Mouse (Mus musculus) MEL (cell line): ENCODE measurements at regions not wholly inside any gene's neighbourhood (a gene's known extent, or its start where the extent isn't known, plus 50 kb on each side); places are given as distances from the start of the nearest gene placed in this dataset.

ENCODE experiments used
- DNase-seq: peaks from one replicate; pipeline ENCODE4 v3.0.0; 2011; ENCODE audit warnings: low read depth, low spot score
- H3K27ac ChIP-seq: 2 replicates; pipeline ENCODE4 v1.5.1; 2012; ENCODE audit warnings: low read depth, mild to moderate bottlenecking, control low read depth, low read length, moderate library complexity; ENCODE audit not compliant: control insufficient read depth
- H3K27me3 ChIP-seq, 2 experiments: fragments of 150-350 bp in 1 of 2; sonication (generic) in 1 of 2; 2 replicates each; pipeline ENCODE4 v1.6.1; 2012; ENCODE audit warnings: low read length in 2 of 2, mild to moderate bottlenecking in 2 of 2, improper control_type of control experiment in 1 of 2, moderate library complexity in 1 of 2; ENCODE audit not compliant: insufficient read depth in 2 of 2, control insufficient read depth in 1 of 2
- H3K36me3 ChIP-seq, 2 experiments: 2 replicates each; pipeline ENCODE4 v1.6.1; 2012 to 2014; ENCODE audit warnings: low read length in 2 of 2, improper control_type of control experiment in 1 of 2, inconsistent platforms in 1 of 2, mild to moderate bottlenecking in 1 of 2; ENCODE audit not compliant: insufficient read depth in 2 of 2, control insufficient read depth in 1 of 2
- H3K4me1 ChIP-seq, 2 experiments: fragments of 150-350 bp in 1 of 2; sonication (generic) in 1 of 2; 2 replicates each; pipeline ENCODE4 v1.6.1; 2012; ENCODE audit warnings: low read length in 2 of 2, improper control_type of control experiment in 1 of 2, mild to moderate bottlenecking in 1 of 2; ENCODE audit not compliant: insufficient read depth in 2 of 2, control insufficient read depth in 1 of 2
- H3K4me3 ChIP-seq, 2 experiments: fragments of 150-350 bp in 1 of 2; sonication (generic) in 1 of 2; 2 replicates each; pipeline ENCODE4 v1.5.1; 2012; ENCODE audit warnings: low read depth in 2 of 2, low read length in 2 of 2, mild to moderate bottlenecking in 2 of 2, moderate library complexity in 2 of 2, control low read depth in 1 of 2, improper control_type of control experiment in 1 of 2; ENCODE audit not compliant: control insufficient read depth in 1 of 2, insufficient read depth in 1 of 2
- H3K79me2 ChIP-seq: 2 replicates; pipeline ENCODE4 v1.6.1; 2012; ENCODE audit warnings: mild to moderate bottlenecking, low read length, moderate library complexity; ENCODE audit not compliant: control insufficient read depth, poor library complexity, insufficient read depth
- H3K9ac ChIP-seq: 2 replicates; pipeline ENCODE4 v1.6.1; 2012; ENCODE audit warnings: low read depth, mild to moderate bottlenecking, control low read depth, low read length, moderate library complexity; ENCODE audit not compliant: control insufficient read depth, poor library complexity, severe bottlenecking
- H3K9me3 ChIP-seq: fragments of 150-350 bp; sonication (generic); replicated peaks from 2 replicates; pipeline ENCODE4 v1.6.1; 2012; ENCODE audit warnings: mild to moderate bottlenecking, low read length, improper control_type of control experiment, moderate library complexity; ENCODE audit not compliant: insufficient read depth
- BHLHE40 ChIP-seq: IDR thresholded peaks from 2 replicates; pipeline ENCODE4 v1.6.1; 2012; ENCODE audit warnings: low read depth, mild to moderate bottlenecking, inconsistent platforms, low read length, improper control_type of control experiment, borderline replicate concordance
- CTCF ChIP-seq, 3 experiments: IDR thresholded peaks in 2 of 3; conservative IDR thresholded peaks in 1 of 3; 2 replicates each; pipeline ENCODE4 v1.5.1; 2011 to 2012; ENCODE audit warnings: low read length in 3 of 3, low read depth in 2 of 3, mild to moderate bottlenecking in 2 of 3, improper control_type of control experiment in 1 of 3, inconsistent platforms in 1 of 3, mixed read lengths in 1 of 3, moderate library complexity in 1 of 3; ENCODE audit not compliant: control insufficient read depth in 1 of 3, insufficient read depth in 1 of 3, poor library complexity in 1 of 3, severe bottlenecking in 1 of 3
- ELF1 ChIP-seq: IDR thresholded peaks from 2 replicates; pipeline ENCODE4 v1.6.1; 2014; ENCODE audit warnings: low read depth, mild to moderate bottlenecking, inconsistent platforms, low read length, improper control_type of control experiment, moderate library complexity
- EP300 ChIP-seq, 2 experiments: IDR thresholded peaks; 2 replicates each; pipeline ENCODE4 v1.6.1; 2011; ENCODE audit warnings: improper control_type of control experiment in 2 of 2, low read length in 2 of 2, low read depth in 1 of 2, mild to moderate bottlenecking in 1 of 2
- ETS1 ChIP-seq: IDR thresholded peaks from 2 replicates; pipeline ENCODE4 v1.6.1; 2012; ENCODE audit warnings: low read depth, mild to moderate bottlenecking, inconsistent platforms, low read length, improper control_type of control experiment, moderate library complexity
- HCFC1 ChIP-seq: IDR thresholded peaks from 2 replicates; pipeline ENCODE4 v1.6.1; 2012; ENCODE audit warnings: low read depth, mild to moderate bottlenecking, inconsistent platforms, low read length, improper control_type of control experiment, moderate library complexity
- MAFK ChIP-seq: IDR thresholded peaks from 2 replicates; pipeline ENCODE4 v1.6.1; 2011; ENCODE audit warnings: low read depth, mild to moderate bottlenecking, low read length, improper control_type of control experiment, borderline replicate concordance
- MEF2A ChIP-seq: IDR thresholded peaks from 2 replicates; pipeline ENCODE4 v1.6.1; 2014; ENCODE audit warnings: low read depth, mild to moderate bottlenecking, inconsistent platforms, low read length, improper control_type of control experiment; ENCODE audit not compliant: poor library complexity, insufficient replicate concordance, severe bottlenecking; ENCODE audit errors: extremely low read depth
- MXI1 ChIP-seq: IDR thresholded peaks from 2 replicates; pipeline ENCODE4 v1.6.1; 2011; ENCODE audit warnings: mild to moderate bottlenecking, low read depth, low read length, improper control_type of control experiment
- MYB ChIP-seq: IDR thresholded peaks from 2 replicates; pipeline ENCODE4 v1.6.1; 2011; ENCODE audit warnings: mild to moderate bottlenecking, low read depth, low read length, improper control_type of control experiment
- TAL1 ChIP-seq: IDR thresholded peaks from 2 replicates; pipeline ENCODE4 v1.6.1; 2012; ENCODE audit warnings: mild to moderate bottlenecking, inconsistent platforms, low read length, moderate library complexity, mixed read lengths
- TCF12 ChIP-seq: IDR thresholded peaks from 2 replicates; pipeline ENCODE4 v1.6.1; 2014; ENCODE audit warnings: low read depth, mild to moderate bottlenecking, inconsistent platforms, low read length, improper control_type of control experiment, moderate library complexity
- UBTF ChIP-seq: IDR thresholded peaks from 2 replicates; pipeline ENCODE4 v1.6.1; 2012; ENCODE audit warnings: low read depth, mild to moderate bottlenecking, inconsistent platforms, low read length, improper control_type of control experiment, moderate library complexity, borderline replicate concordance; ENCODE audit not compliant: insufficient read depth
- USF1 ChIP-seq: IDR thresholded peaks from 2 replicates; pipeline ENCODE4 v1.6.1; 2014; ENCODE audit warnings: low read depth, mild to moderate bottlenecking, inconsistent platforms, low read length, improper control_type of control experiment, moderate library complexity
- USF2 ChIP-seq, 2 experiments: IDR thresholded peaks; 2 replicates each; pipeline ENCODE4 v1.6.1; 2011 to 2012; ENCODE audit warnings: improper control_type of control experiment in 2 of 2, low read length in 2 of 2, borderline replicate concordance in 1 of 2, inconsistent platforms in 1 of 2, low read depth in 1 of 2, mild to moderate bottlenecking in 1 of 2; ENCODE audit not compliant: insufficient read depth in 1 of 2
- ZNF384 ChIP-seq: IDR thresholded peaks from 2 replicates; pipeline ENCODE4 v1.6.1; 2012; ENCODE audit warnings: low read depth, mild to moderate bottlenecking, inconsistent platforms, low read length, improper control_type of control experiment

- Histone ChIP-seq H3K36me3 (no peaks in the 10 kb centered on the region), H3K27ac (no peak overlapping the region), H3K4me1 (no peaks in the 10 kb centered on the region; a peak in 2 of 4 replicates), H3K4me3 (no peak overlapping the region), H3K9me3 (no peaks in the 10 kb centered on the region), H3K27me3 (no peaks in the 10 kb centered on the region), H3K9ac (no peak overlapping the region), H3K79me2 (no peaks in the 10 kb centered on the region)
- DNase-seq = no peak
- 0 out of 4 replicates have a peak, but pooled peaks of 1 of the 2 experiments have one; percentile 27 for TF ChIP-seq USF2 (IDR thresholded peaks at IDR 0.05; ENCODE audit: borderline replicate concordance in 1 of 2, insufficient read depth in 1 of 2, low read depth in 1 of 2, low read length in 2 of 2)
- peak; percentile 46; the same call in 1 of the 2 replicates for TF ChIP-seq MXI1
- peak; percentile 80; the same call in 1 of the 2 replicates for TF ChIP-seq USF1
- no peak for TF ChIP-seq MEF2A
Observed at GRCm38 (mm10) chr3:41408423-41408820, 147.1 kb upstream of the Jade1 start.

DNA sequence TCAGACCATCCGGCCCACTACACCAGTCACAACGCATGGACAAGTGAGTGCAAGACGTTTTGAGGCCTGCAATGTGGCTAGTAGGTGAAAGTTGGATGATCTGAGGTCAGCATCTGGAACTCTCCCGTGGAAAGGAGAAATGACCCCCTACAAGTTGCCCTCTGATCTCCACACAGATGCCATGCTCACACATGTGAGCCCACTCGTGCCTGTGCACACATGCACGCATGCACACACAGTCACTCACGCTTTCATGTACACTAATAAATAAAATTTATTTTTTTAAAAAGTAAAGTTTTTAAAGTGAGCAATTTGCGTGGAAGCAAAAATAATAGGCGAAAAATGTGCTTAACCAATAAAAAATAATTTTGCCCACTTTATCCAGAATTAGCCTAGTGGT is 147.5 kb upstream of the Jade1 start:
- Histone ChIP-seq H3K4me3 (no peak overlapping the region), H3K27ac (no peak overlapping the region), H3K9me3 (no peaks in the 10 kb centered on the region), H3K36me3 (no peaks in the 10 kb centered on the region), H3K4me1 (no peaks in the 10 kb centered on the region; a peak in 2 of 4 replicates), H3K79me2 (no peaks in the 10 kb centered on the region)
- no peak for TF ChIP-seq EP300 (IDR thresholded peaks at IDR 0.05; ENCODE audit: low read depth in 1 of 2, low read length in 2 of 2)
- TF ChIP-seq ZNF384 = no peak
- TF ChIP-seq ETS1 = no peak
- TF ChIP-seq ELF1 = no peak
- no peak for TF ChIP-seq HCFC1
- TF ChIP-seq MYB = no peak
- TF ChIP-seq BHLHE40 = no peak
- no peak for TF ChIP-seq TCF12
- no peak for TF ChIP-seq UBTF
- TF ChIP-seq, all 39 proteins: peak for 0
- H3K27me3 ChIP-seq = no peaks in the 10 kb centered on the region
- H3K9ac ChIP-seq = no peak overlapping the region
- no peak for DNase-seq

- no peaks in the 10 kb centered on the region for H3K9me3 ChIP-seq
- no peak overlapping the region for H3K27ac ChIP-seq
- no peaks in the 10 kb centered on the region for H3K36me3 ChIP-seq
- no peaks in the 10 kb centered on the region for H3K79me2 ChIP-seq
- H3K4me3 ChIP-seq = no peak overlapping the region
- TF ChIP-seq EP300 (IDR thresholded peaks at IDR 0.05; ENCODE audit: low read depth in 1 of 2, low read length in 2 of 2) = peak in 1 of 2 experiments; percentile 31; a peak in 1 of 4 replicates
- TF ChIP-seq MAFK = no peak
- TF ChIP-seq CTCF (IDR thresholded peaks at IDR 0.05 in 2 of 3, conservative IDR thresholded peaks at IDR 0.05 in 1 of 3; ENCODE audit: control insufficient read depth in 1 of 3, insufficient read depth in 1 of 3, low read depth in 2 of 3, low read length in 3 of 3, poor library complexity in 1 of 3, severe bottlenecking in 1 of 3) = no peak
- peak; percentile 10; the same call in 1 of the 2 replicates for TF ChIP-seq TAL1
- peak; percentile 41; the same call in 1 of the 2 replicates for TF ChIP-seq TCF12
- DNase-seq = peak; percentile 14
- H3K27me3 ChIP-seq = no peaks in the 10 kb centered on the region
- H3K9ac ChIP-seq = no peak overlapping the region
- H3K4me1 ChIP-seq = peaks cover 0 to 2% of the 10 kb centered on the region in 2 experiments; a peak in 3 of 4 replicates
Observed at GRCm38 (mm10) chr3:41407520-41407919, 148.0 kb upstream of the Jade1 start.
